Mouse (Mus musculus) adrenal gland, postnatal 4 days (tissue): ENCODE results near the gene Amdhd2. TPM values are rescaled to one million over a fixed set of nuclear protein-coding genes. Genes with fewer than 3 reads are reported as not detected.

Experiments
- DNase-seq, 2 experiments: peaks; one replicate each; pipeline ENCODE4 v3.0.0; 2021 to 2022; ENCODE audit warnings: low spot score in 2 of 2, mixed read lengths in 2 of 2
- total RNA-seq, 2 experiments: library from RNA; stranded (reverse); gene quantifications; 2 replicates each; pipeline ENCODE4 v1.2.3; 2021

Amdhd2 gene
- total RNA-seq, 2 experiments from 2014 or later: 44.9 to 46.8 TPM

GRCm38 (mm10) chr17:24199252-24199651 is 35.7 kb upstream of the Amdhd2 start:
- DNase-seq: no peak

- DNase-seq: no peak
Measured at GRCm38 (mm10) chr17:24197032-24197824, 33.7 kb upstream of the Amdhd2 start.

GRCm38 (mm10) chr17:24195349-24195748 is 31.8 kb upstream of the Amdhd2 start:
- DNase-seq: no peak

GRCm38 (mm10) chr17:24193769-24194168 is 30.2 kb upstream of the Amdhd2 start:
- DNase-seq: no peak

- DNase-seq: no peak
Measured at GRCm38 (mm10) chr17:24193268-24193667, 29.7 kb upstream of the Amdhd2 start.

- DNase-seq: no peak
Measured at GRCm38 (mm10) chr17:24192848-24193247, 29.3 kb upstream of the Amdhd2 start.

GRCm38 (mm10) chr17:24191481-24191880 is 27.9 kb upstream of the Amdhd2 start:
- DNase-seq: no peak

- DNase-seq: no peak
Measured at GRCm38 (mm10) chr17:24190934-24191333, 27.4 kb upstream of the Amdhd2 start.

- DNase-seq: no peak
Measured at GRCm38 (mm10) chr17:24174259-24174658, 10.7 kb upstream of the Amdhd2 start.

GRCm38 (mm10) chr17:24173423-24173822 is 9.9 kb upstream of the Amdhd2 start:
- DNase-seq: peak in 1 of 2 experiments; percentile 44

GRCm38 (mm10) chr17:24171738-24172137 is 8.2 kb upstream of the Amdhd2 start:
- no peak for DNase-seq

GRCm38 (mm10) chr17:24170729-24171128 is 7.2 kb upstream of the Amdhd2 start:
- DNase-seq: no peak

GRCm38 (mm10) chr17:24170125-24170524 is 6.6 kb upstream of the Amdhd2 start:
- DNase-seq: no peak

GRCm38 (mm10) chr17:24169317-24170065 is 5.9 kb upstream of the Amdhd2 start, which contains the start of gene Atp6v0c:
Gene Atp6v0c (minus strand): TSS chr17:24169702.
- DNase-seq: peak; percentile 88 to 93

- DNase-seq: peak; percentile 27 to 35
Measured at GRCm38 (mm10) chr17:24168590-24169277, 5.2 kb upstream of the Amdhd2 start.

GRCm38 (mm10) chr17:24167891-24168505 is 4.4 kb upstream of the Amdhd2 start:
- no peak for DNase-seq

GRCm38 (mm10) chr17:24167120-24167519 is 3.6 kb upstream of the Amdhd2 start:
- no peak for DNase-seq

- DNase-seq: no peak
Measured at GRCm38 (mm10) chr17:24164566-24165259, 1.1 kb upstream of the Amdhd2 start.

GRCm38 (mm10) chr17:24162584-24163175 is 886 bp downstream of the Amdhd2 start:
- DNase-seq: no peak

- no peak for DNase-seq
Measured at GRCm38 (mm10) chr17:24161466-24161865, 2.1 kb downstream of the Amdhd2 start.
